Mouse (Mus musculus): ENCODE results near the gene Nr4a3. TPM values are rescaled to one million over a fixed set of nuclear protein-coding genes. Genes with fewer than 3 reads are reported as not detected.

Gene Nr4a3
- polyA plus RNA-seq, 1 experiment from 2014 or later: 1.0 TPM

DNA sequence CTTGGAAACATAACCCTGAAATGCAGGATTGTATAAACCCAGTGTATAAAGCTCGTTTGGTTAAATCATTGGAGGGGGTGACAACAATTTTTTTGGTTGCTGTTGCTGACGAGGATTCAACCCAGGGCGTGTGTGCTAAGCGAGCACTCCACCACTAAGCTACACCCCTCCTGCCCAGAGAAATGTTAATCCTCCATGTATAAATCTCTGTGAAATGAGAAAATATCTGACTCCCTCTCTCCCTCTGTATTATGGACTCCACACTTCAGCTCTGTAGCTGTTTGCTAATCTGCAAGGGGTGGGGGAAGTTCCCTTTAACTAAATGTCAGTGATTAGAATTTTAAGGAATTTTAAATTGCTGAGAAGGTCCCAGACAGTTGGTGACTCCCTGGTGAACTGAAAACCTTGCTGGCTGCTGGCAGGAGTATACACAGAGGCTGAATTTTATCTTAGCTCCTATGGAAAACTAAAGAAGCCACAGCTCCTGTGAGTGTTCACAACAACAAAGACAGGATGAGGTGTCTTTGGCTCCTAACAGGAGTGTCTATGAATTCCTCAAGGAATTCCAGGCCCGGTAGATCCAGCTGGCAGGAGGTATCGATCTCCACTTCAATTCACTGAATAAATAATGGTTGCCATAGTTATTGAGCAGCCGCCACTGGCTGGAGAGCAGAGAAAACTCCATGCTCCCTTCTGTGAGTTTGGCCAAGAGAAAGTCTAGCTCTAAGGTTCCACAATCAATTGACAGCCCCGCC lies 34.5 kb downstream of the Nr4a3 start:
- Histone ChIP-seq H3K4me2 (no peak overlapping the region), H3K4me3 (no peak overlapping the region), H3K9ac (no peak overlapping the region), H3K27ac (no peak overlapping the region), H3K27me3 (no peaks in the 10 kb centered on the region), H3K36me3 (no peaks in the 10 kb centered on the region), H3K4me1 (peaks cover 16% of the 10 kb centered on the region), H3K9me3 (no peaks in the 10 kb centered on the region)
- WGBS: 61% methylated on average over 8 of the region's 8 CpGs
- ATAC-seq (ENCODE audit: insufficient number of reproducible peaks, insufficient read depth, low FRiP score, low TSS enrichment, low read depth): no peak

DNA sequence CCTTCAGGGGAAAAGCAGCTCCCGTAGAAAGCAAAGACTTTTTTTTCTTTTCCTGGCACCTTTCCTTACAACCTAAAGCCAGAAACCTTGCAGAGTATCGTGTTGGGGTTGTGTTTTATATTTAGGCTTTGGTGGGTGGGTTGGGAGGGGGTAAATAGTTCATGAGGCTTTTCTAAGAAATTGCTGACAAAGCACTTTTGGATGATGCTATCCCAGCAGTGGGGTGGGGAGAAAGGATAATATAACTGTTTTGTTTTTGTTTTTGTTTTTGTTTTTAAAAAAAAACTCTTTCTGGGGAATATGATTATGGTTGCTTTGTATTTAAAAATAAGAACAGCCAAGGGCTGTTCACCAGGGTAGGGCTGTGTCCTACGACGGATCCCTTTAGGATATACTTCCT lies 38.5 kb downstream of the Nr4a3 start:
- Histone ChIP-seq H3K27ac (no peak overlapping the region), H3K4me1 (peaks cover 2% of the 10 kb centered on the region; the same call in 1 of the 2 replicates), H3K4me3 (no peak overlapping the region), H3K36me3 (no peaks in the 10 kb centered on the region), H3K27me3 (no peaks in the 10 kb centered on the region), H3K9ac (no peak overlapping the region), H3K4me2 (no peak overlapping the region), H3K9me3 (no peaks in the 10 kb centered on the region)
- WGBS: 73% methylated on average over 4 of the region's 4 CpGs
- ATAC-seq (ENCODE audit: insufficient number of reproducible peaks, insufficient read depth, low FRiP score, low TSS enrichment, low read depth): no peak

DNA sequence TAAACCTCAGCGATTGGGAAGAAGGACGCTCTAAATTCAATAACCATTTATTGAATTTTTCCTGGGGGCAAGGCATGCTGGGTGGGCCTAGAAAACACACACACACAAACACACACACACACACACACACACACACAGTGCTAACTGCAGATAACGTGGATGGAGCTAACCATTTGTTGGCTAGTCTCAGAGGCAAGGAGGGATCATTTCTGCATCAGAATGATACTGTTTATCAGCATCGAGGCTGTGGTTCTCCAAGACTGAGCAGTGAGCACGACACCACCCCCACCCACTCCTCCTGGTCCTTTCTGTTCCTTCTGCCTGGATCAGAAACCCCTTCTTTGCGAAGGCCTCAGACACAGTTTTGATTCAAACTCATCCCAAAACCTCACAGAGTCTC lies 41.7 kb downstream of the Nr4a3 start:
- Histone ChIP-seq H3K27me3 (no peaks in the 10 kb centered on the region), H3K4me3 (no peak overlapping the region), H3K4me2 (no peak overlapping the region), H3K27ac (no peak overlapping the region), H3K9me3 (no peaks in the 10 kb centered on the region), H3K4me1 (no peaks in the 10 kb centered on the region), H3K9ac (no peak overlapping the region), H3K36me3 (no peaks in the 10 kb centered on the region)
- no peak for ATAC-seq (ENCODE audit: insufficient number of reproducible peaks, insufficient read depth, low FRiP score, low TSS enrichment, low read depth)
- whole genome bisulfite sequencing: 56% methylated on average over 6 of the region's 6 CpGs

DNA sequence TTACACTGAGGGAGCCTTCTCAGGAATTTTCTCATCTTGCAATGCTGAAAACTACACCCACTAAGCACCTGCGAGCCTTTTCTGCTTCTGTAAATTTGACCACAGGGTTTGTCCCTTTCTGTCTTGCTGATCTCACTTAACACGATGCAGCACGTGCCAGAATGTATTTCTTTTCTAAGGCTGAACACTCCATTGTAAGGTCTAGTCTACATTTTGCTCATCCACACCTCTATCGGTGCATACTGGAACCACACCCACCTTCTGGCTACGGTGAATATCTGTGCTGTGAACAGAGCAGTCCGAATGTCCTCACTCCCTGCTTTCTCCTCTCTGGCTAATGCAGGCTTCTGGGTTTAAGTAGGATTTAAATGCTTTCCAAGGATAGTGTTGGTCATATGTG lies 42.5 kb downstream of the Nr4a3 start:
- Histone ChIP-seq H3K27me3 (no peaks in the 10 kb centered on the region), H3K27ac (no peak overlapping the region), H3K36me3 (no peaks in the 10 kb centered on the region), H3K9me3 (no peaks in the 10 kb centered on the region), H3K4me2 (no peak overlapping the region), H3K4me3 (no peak overlapping the region), H3K9ac (no peak overlapping the region), H3K4me1 (no peaks in the 10 kb centered on the region)
- no peak for ATAC-seq (ENCODE audit: insufficient number of reproducible peaks, insufficient read depth, low FRiP score, low TSS enrichment, low read depth)
- WGBS: 77% methylated on average over 6 of the region's 6 CpGs

DNA sequence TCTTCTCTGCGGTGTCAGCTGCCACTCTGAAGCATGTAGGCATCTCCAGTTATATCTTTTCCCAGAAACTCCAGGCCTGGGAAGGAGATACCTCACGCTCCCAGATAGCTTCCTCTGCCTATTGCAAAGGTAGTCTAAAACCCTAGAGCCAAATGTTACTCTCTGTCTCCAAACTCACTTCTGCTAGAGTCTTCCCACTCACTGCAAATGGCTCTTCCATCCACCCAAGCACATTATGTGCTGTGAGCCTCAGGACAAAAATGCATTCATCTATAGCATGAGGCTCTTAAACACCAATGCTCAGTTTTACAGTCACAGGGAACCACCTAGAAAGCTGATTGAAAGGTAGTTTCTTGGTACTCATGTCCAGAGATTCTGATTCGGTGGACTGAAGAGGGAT lies 48.3 kb downstream of the Nr4a3 start:
- Histone ChIP-seq H3K36me3 (no peaks in the 10 kb centered on the region), H3K27me3 (no peaks in the 10 kb centered on the region), H3K9ac (no peak overlapping the region), H3K4me1 (no peaks in the 10 kb centered on the region), H3K4me3 (no peak overlapping the region), H3K4me2 (no peak overlapping the region), H3K27ac (no peak overlapping the region), H3K9me3 (no peaks in the 10 kb centered on the region)
- no peak for ATAC-seq (ENCODE audit: insufficient number of reproducible peaks, insufficient read depth, low FRiP score, low TSS enrichment, low read depth)
- WGBS: 67% methylated on average over 3 of the region's 3 CpGs

DNA sequence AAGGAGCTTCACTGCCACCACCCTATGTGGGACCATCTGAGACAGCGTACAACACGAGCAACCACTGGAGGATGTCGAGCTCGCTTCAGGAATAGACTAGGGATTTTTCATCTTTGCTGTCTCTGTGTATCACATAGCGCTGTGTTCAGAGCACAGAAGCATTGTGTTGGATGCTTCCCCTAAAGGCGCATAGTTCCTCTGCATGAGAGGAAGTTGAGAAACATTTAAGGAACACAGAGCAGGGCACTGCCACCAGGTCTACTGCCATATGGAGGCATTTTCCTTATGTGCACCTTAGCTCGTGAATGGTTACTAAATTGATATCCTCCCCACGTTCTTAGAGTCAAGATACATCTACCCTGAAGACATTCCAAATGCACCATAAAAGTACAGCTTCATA lies 55.3 kb downstream of the Nr4a3 start:
- Histone ChIP-seq H3K4me1 (no peaks in the 10 kb centered on the region), H3K9me3 (no peaks in the 10 kb centered on the region), H3K4me2 (no peak overlapping the region), H3K4me3 (no peak overlapping the region), H3K9ac (no peak overlapping the region), H3K36me3 (no peaks in the 10 kb centered on the region), H3K27me3 (no peaks in the 10 kb centered on the region), H3K27ac (no peak overlapping the region)
- 78% methylated on average over 8 of the region's 8 CpGs for WGBS
- no peak for ATAC-seq (ENCODE audit: insufficient number of reproducible peaks, insufficient read depth, low FRiP score, low TSS enrichment, low read depth)

DNA sequence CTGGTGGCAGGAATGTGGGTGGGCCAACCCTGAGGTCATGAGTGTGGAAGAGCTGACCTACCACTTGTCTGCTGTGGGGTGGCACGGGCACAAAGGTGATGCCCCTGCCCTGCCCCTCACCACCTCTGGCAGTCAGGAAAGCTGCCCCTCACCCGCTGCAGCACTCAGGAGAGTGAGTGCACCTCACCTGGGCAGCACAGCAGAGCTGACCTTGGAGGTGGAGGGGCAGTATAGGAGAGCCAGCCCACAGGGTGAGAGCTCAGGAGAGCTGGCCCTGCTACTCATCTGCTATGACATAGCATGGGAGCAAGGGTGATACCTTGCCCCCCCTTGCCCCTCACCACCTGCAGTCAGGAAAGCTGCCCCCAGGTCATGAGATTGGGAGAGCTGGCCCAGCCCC lies 57.0 kb downstream of the Nr4a3 start:
- no peak for ATAC-seq (ENCODE audit: insufficient number of reproducible peaks, insufficient read depth, low FRiP score, low TSS enrichment, low read depth)
- H3K27me3 ChIP-seq: no peaks in the 10 kb centered on the region
- no peaks in the 10 kb centered on the region for H3K4me1 ChIP-seq
- H3K9ac ChIP-seq: no peak overlapping the region
- 77% methylated on average over 2 of the region's 2 CpGs for WGBS
- H3K27ac ChIP-seq: no peak overlapping the region
- no peak overlapping the region for H3K4me3 ChIP-seq
- H3K9me3 ChIP-seq: no peaks in the 10 kb centered on the region
- no peak overlapping the region for H3K4me2 ChIP-seq
- H3K36me3 ChIP-seq: no peaks in the 10 kb centered on the region

DNA sequence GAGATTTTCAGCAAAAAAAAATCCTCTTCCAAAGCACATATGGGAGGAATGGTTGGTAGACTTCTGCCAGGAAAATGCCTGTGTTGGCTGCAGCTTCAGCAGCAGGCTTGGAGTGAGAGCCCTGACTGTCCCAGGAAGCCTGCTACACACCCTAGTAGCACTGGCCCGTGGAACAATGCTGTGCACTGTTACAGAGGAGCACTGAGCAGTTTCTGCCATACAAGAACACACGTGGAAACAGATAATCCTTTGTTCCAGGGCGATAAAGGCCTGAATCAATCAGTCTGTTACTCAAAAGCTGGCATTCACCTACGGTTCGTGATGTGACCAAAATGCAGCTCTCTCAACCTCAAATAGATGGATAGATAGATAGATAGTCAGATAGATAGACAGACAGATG lies 60.4 kb downstream of the Nr4a3 start:
- Histone ChIP-seq H3K4me1 (no peaks in the 10 kb centered on the region), H3K4me2 (no peak overlapping the region), H3K36me3 (no peaks in the 10 kb centered on the region), H3K9ac (no peak overlapping the region), H3K27ac (no peak overlapping the region), H3K27me3 (no peaks in the 10 kb centered on the region), H3K4me3 (no peak overlapping the region), H3K9me3 (no peaks in the 10 kb centered on the region)
- 31% methylated on average over 5 of the region's 5 CpGs for WGBS
- no peak for ATAC-seq (ENCODE audit: insufficient number of reproducible peaks, insufficient read depth, low FRiP score, low TSS enrichment, low read depth)

DNA sequence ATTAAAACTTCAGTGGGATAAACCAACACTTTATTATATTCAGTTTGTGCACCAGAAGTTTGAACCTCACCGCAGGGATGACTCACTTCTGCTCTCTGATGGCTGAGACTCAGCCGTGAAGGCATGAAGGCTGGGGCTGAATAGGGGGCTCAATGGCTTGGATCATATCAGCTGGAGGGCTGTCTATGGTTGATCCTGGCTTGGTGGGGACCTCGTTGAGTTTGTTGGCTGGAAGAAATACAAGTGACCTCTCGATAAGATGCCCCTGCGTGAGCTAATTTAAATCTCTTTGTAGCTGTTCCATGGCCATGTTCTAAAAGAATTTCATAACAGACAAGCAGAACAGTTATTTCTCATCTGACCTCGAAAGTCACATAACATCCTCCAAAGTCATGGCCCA lies 62.1 kb downstream of the Nr4a3 start:
- Histone ChIP-seq H3K36me3 (no peaks in the 10 kb centered on the region), H3K4me3 (no peak overlapping the region), H3K4me2 (no peak overlapping the region), H3K27me3 (no peaks in the 10 kb centered on the region), H3K27ac (no peak overlapping the region), H3K9me3 (no peaks in the 10 kb centered on the region), H3K4me1 (no peaks in the 10 kb centered on the region), H3K9ac (no peak overlapping the region)
- ATAC-seq (ENCODE audit: insufficient number of reproducible peaks, insufficient read depth, low FRiP score, low TSS enrichment, low read depth): no peak
- WGBS: 86% methylated on average over 6 of the region's 6 CpGs

DNA sequence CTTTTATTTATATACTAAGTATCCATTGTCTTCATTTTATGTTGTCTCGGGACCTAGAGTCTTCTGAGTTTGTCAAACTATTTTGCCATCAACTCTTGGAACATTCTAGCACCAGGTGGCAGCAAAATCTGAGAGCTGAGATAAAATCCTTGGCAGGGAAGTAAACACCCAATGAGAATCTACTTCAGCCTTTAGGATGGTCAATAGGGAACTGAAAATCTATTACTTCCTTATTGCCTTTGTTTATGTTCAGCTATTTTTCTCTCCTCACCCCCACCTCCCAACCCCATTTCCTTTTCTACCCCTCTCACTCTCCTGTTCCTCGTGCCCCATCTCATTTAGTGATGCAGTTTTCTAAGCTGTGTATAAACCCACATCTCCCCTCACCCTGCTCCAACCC lies 63.6 kb downstream of the Nr4a3 start:
- WGBS: 80% methylated on average over 2 of the region's 2 CpGs
- Histone ChIP-seq H3K36me3 (no peaks in the 10 kb centered on the region), H3K4me3 (no peak overlapping the region), H3K27ac (no peak overlapping the region), H3K9ac (no peak overlapping the region), H3K4me2 (no peak overlapping the region), H3K9me3 (no peaks in the 10 kb centered on the region), H3K4me1 (no peaks in the 10 kb centered on the region), H3K27me3 (no peaks in the 10 kb centered on the region)
- ATAC-seq (ENCODE audit: insufficient number of reproducible peaks, insufficient read depth, low FRiP score, low TSS enrichment, low read depth): no peak

DNA sequence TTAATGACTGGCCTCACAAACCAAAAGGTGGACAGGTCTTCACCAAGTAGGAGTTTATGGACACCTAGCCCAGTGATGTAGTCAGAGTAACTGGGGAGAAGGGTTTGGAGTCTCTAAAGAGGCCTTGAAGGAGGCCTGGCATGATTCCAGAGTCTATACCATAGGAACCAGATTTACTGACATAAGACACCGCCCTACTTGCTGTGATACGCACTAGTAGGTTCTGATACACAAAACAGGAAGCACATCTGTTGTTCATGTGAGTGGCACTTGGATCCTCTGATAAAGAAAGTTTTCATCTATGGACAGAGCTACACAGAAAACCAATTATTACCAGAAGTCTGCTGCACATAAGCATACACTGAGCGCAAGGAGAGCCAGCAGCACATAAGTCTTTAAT lies 65.4 kb downstream of the Nr4a3 start:
- WGBS: 39% methylated on average over 3 of the region's 3 CpGs
- Histone ChIP-seq H3K4me2 (no peak overlapping the region), H3K36me3 (no peaks in the 10 kb centered on the region), H3K27me3 (no peaks in the 10 kb centered on the region), H3K9me3 (no peaks in the 10 kb centered on the region), H3K4me1 (no peaks in the 10 kb centered on the region), H3K4me3 (no peak overlapping the region), H3K9ac (no peak overlapping the region), H3K27ac (no peak overlapping the region)
- no peak for ATAC-seq (ENCODE audit: insufficient number of reproducible peaks, insufficient read depth, low FRiP score, low TSS enrichment, low read depth)

DNA sequence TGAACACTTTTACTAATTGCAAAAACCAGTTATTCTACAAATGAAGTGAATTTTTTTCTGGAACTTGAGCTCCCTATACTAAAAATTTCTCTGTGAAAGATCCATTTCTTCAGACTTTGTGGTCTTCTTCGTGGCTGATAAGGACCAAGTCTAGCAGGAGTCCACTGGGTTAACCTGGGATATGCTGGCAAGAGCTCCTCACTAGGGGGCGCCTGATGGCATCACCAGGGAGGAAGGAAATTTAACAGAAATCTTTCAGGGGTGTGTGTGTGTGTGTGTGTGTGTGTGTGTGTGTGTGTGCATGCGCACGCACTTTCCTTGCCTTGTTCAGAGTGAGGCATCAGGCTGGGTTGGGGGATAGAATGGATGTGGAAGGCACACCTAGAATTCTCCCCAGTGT lies 71.2 kb downstream of the Nr4a3 start:
- Histone ChIP-seq H3K9me3 (no peaks in the 10 kb centered on the region), H3K27me3 (no peaks in the 10 kb centered on the region), H3K4me3 (no peak overlapping the region), H3K9ac (no peak overlapping the region), H3K4me1 (no peaks in the 10 kb centered on the region), H3K36me3 (no peaks in the 10 kb centered on the region), H3K4me2 (no peak overlapping the region), H3K27ac (no peak overlapping the region)
- WGBS: 57% methylated on average over 4 of the region's 4 CpGs
- ATAC-seq (ENCODE audit: insufficient number of reproducible peaks, insufficient read depth, low FRiP score, low TSS enrichment, low read depth): no peak

All from embryonic facial prominence, embryonic 13.5 days (tissue).